Comparison of ENCODE assay signal across 28 mouse cellular contexts in genomic region chr13:71747003-71747965, GRCm38 (mm10).
"Had no signal": no experiment of that assay in that cellular context is flagged by ENCODE, and none has a peak within 500 bp of the region (broad histone marks: within the 10 kb centered on the region; RNA-seq: fewer than 3 reads in every experiment).

No protein-coding gene starts in this region.

- H3K4me1 ChIP-seq: heart, embryonic 13.5 days; heart, embryonic 15.5 days; hindbrain, embryonic 10.5 days; hindbrain, embryonic 12.5 days; hindbrain, embryonic 15.5 days; intestine, embryonic 15.5 days; kidney, embryonic 15.5 days; liver, embryonic 12.5 days had no signal

- H3K36me3 ChIP-seq: heart, embryonic 13.5 days; heart, embryonic 15.5 days; hindbrain, embryonic 10.5 days; hindbrain, embryonic 12.5 days; hindbrain, embryonic 15.5 days; intestine, embryonic 15.5 days; kidney, embryonic 15.5 days; limb, embryonic 15.5 days; liver, embryonic 12.5 days had no signal

- H3K27ac ChIP-seq: heart, adult 2 months; heart, embryonic 13.5 days; heart, embryonic 15.5 days; hindbrain, embryonic 10.5 days; hindbrain, embryonic 12.5 days; hindbrain, embryonic 15.5 days; hindbrain, postnatal 0 days; intestine, embryonic 15.5 days; kidney, embryonic 15.5 days; kidney, postnatal 0 days; limb, embryonic 15.5 days; liver, embryonic 12.5 days; liver, embryonic 14.5 days had no signal

- H3K4me2 ChIP-seq: heart, embryonic 11.5 days; heart, embryonic 13.5 days; heart, embryonic 15.5 days; hindbrain, embryonic 12.5 days; hindbrain, embryonic 15.5 days; intestine, embryonic 15.5 days; kidney, embryonic 15.5 days; limb, embryonic 15.5 days; liver, embryonic 12.5 days had no signal

- H3K9ac ChIP-seq: forebrain, postnatal 0 days; heart, embryonic 13.5 days; heart, embryonic 15.5 days; hindbrain, embryonic 12.5 days; hindbrain, embryonic 15.5 days; intestine, embryonic 15.5 days; kidney, embryonic 15.5 days; limb, embryonic 15.5 days; liver, embryonic 12.5 days; liver, embryonic 14.5 days had no signal

- H3K9me3 ChIP-seq: heart, embryonic 13.5 days; heart, embryonic 15.5 days; hindbrain, embryonic 10.5 days; hindbrain, embryonic 12.5 days; hindbrain, embryonic 15.5 days; intestine, embryonic 15.5 days; kidney, embryonic 15.5 days; limb, embryonic 15.5 days; liver, embryonic 12.5 days had no signal

- ATAC-seq: forebrain, postnatal 0 days; hindbrain, postnatal 0 days; inflammation-experienced regulatory T-cells, adult 6 months; intestine, embryonic 15.5 days; liver, embryonic 12.5 days had no signal

- DNase-seq: forebrain, postnatal 0 days; gastrocnemius, postnatal 14 days; gastrocnemius, postnatal 36 days; heart, adult 2 months; heart, postnatal 14 days; heart, postnatal 4 days; kidney, adult 11 months; kidney, adult 2 months; kidney, adult 9 months; kidney, postnatal 14 days; kidney, postnatal 36 days; layer of hippocampus, adult 9-11 months; layer of hippocampus, postnatal 36 days; left cerebral cortex, postnatal 4 days had no signal

- H3K4me3 ChIP-seq: heart, adult 2 months; heart, embryonic 13.5 days; heart, embryonic 15.5 days; hindbrain, embryonic 10.5 days; hindbrain, embryonic 12.5 days; hindbrain, embryonic 15.5 days; intestine, embryonic 15.5 days; kidney, embryonic 15.5 days; limb, embryonic 15.5 days; liver, embryonic 12.5 days had no signal

- H3K27me3 ChIP-seq: heart, embryonic 13.5 days; heart, embryonic 15.5 days; hindbrain, embryonic 12.5 days; hindbrain, embryonic 15.5 days; intestine, embryonic 15.5 days; kidney, embryonic 15.5 days; limb, embryonic 15.5 days; liver, embryonic 12.5 days had no signal
